Mouse (Mus musculus): ENCODE data around the gene Ntng2.

DNA sequence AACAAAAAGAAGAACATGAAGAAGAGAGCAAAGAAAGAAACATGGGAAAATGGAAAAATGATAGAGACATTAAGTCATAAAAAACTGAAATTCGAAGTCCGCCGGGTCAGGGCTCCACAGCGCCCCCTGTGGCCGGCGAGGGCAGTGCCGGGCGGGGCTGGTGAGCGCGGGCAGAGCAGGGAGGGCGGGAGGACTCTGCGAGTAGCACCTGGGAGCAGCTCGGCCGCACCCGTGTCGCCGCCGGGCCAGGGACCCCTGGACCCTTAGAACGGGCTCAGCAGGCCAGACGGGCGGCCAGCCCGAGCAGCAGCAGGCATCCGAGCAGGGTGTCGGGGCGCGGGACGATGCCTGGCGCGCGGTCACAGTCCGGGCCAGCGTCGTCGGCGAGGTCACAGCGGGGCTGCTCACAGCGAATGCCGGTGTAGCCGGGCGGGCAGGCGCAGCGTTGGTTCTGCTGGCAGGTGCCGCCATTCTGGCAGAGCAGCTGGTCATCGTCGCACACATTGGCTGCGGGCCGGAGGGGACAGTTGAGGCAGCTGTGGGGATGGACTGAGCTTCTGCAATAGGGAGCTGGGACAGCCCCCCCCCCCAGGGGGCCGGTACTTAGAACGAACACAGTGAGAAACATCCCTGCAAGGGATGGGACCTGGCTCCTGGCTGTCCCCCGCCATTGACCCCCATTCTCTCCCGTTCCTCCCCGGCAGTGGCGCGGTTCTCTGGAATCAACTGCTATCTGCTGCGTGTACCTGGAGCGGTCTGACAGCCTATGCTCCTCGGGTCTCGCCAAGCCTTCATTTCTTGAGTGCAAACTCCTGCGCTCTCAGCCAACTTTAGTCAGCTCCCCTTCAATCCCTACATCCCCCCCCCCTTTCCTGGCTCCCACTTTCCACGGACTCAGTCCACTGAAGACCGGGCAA, 58.0 kb downstream of the Ntng2 start:
- no peak for TF ChIP-seq MYOD1 (IDR thresholded peaks at IDR 0.05; ENCODE audit: control insufficient read depth, insufficient read length, low read depth)
- TF ChIP-seq CTCF (IDR thresholded peaks at IDR 0.05; ENCODE audit: control insufficient read depth, insufficient read depth, insufficient read length), result peak; percentile 96
- TF ChIP-seq USF1 (IDR thresholded peaks at IDR 0.05; ENCODE audit: low read depth), result no peak
- TF ChIP-seq MAX (IDR thresholded peaks at IDR 0.05), result no peak
- TF ChIP-seq CEBPB (IDR thresholded peaks at IDR 0.05; ENCODE audit: low read depth), result no peak
- no peak for TF ChIP-seq MYOG (IDR thresholded peaks at IDR 0.05; ENCODE audit: control insufficient read depth, extremely low read depth, insufficient read length)

All from C2C12 (cell line).